Mouse (Mus musculus) heart, postnatal 0 days (tissue): ENCODE results near the gene Dock8.

ENCODE experiments used
- CTCF ChIP-seq: IDR thresholded peaks from 2 replicates; pipeline ENCODE4 v1.5.1; 2016; ENCODE audit warnings: antibody characterized with exemption, control low read depth, low read depth
- EP300 ChIP-seq: IDR thresholded peaks from 2 replicates; pipeline ENCODE4 v1.6.1; 2016; ENCODE audit warnings: antibody characterized with exemption, low read depth

DNA sequence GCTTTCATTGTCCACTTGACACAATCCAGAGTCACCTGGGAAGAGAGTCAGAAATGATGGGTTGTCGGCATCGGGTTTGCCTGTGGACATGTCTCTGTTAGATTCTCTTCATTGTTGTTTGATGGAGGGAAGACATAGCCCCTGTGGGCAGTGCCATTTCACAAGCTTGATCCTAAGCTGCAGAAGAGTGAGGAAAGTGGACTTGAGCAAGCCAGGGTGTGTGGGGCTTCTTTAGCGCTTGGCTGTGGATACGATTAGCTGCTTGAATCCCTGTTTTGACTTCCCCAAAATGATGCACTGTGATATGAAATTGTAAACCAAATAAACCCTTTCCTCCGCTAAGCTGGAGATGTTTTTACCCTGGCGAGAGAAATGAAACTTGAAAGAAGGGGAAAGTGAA, 2.7 kb downstream of the Dock8 start:
- no peak for TF ChIP-seq CTCF
- TF ChIP-seq EP300, result no peak
